Mouse (Mus musculus): ENCODE data around the gene Phf14.
"Not testable (repeated sequence)": the region's sequence is repeated elsewhere in the genome, so short reads cannot be mapped to it uniquely, and the experiment has no call there.

Gene Phf14

GRCm38 (mm10) chr6:12089439-12089992 lies 181.9 kb downstream of the Phf14 start:
- DNase-seq (ENCODE audit: low read depth), result no peak

- no peak for DNase-seq (ENCODE audit: low read depth)
These were observed 188.1 kb downstream of the Phf14 start for GRCm38 (mm10) chr6:12095716-12096115.

GRCm38 (mm10) chr6:12097125-12097524 lies 189.5 kb downstream of the Phf14 start:
- no peak for DNase-seq (ENCODE audit: low read depth)

GRCm38 (mm10) chr6:12105144-12105543 lies 197.5 kb downstream of the Phf14 start:
- no peak for DNase-seq (ENCODE audit: low read depth)

GRCm38 (mm10) chr6:12107326-12107725 lies 199.7 kb downstream of the Phf14 start:
- no peak for DNase-seq (ENCODE audit: low read depth)

GRCm38 (mm10) chr6:12107786-12108185 lies 200.2 kb downstream of the Phf14 start:
- DNase-seq (ENCODE audit: low read depth), result no peak

- DNase-seq (ENCODE audit: low read depth), result no peak
These were observed 209.6 kb downstream of the Phf14 start for GRCm38 (mm10) chr6:12116926-12117818.

- no peak for DNase-seq (ENCODE audit: low read depth)
These were observed 210.4 kb downstream of the Phf14 start for GRCm38 (mm10) chr6:12117819-12118570.

GRCm38 (mm10) chr6:12122759-12123158 lies 215.2 kb downstream of the Phf14 start:
- no peak for DNase-seq (ENCODE audit: low read depth)

GRCm38 (mm10) chr6:12125031-12125803 lies 217.6 kb downstream of the Phf14 start:
- DNase-seq (ENCODE audit: low read depth), result peak; percentile 77

GRCm38 (mm10) chr6:12126601-12127000 lies 219.0 kb downstream of the Phf14 start:
- not testable (repeated sequence) for DNase-seq (ENCODE audit: low read depth)

GRCm38 (mm10) chr6:12127287-12127686 lies 219.7 kb downstream of the Phf14 start:
- DNase-seq (ENCODE audit: low read depth), result no peak

Data from NIH3T3 (cell line).